Mouse (Mus musculus): ENCODE data around the gene Arsg.

The Arsg gene

DNA sequence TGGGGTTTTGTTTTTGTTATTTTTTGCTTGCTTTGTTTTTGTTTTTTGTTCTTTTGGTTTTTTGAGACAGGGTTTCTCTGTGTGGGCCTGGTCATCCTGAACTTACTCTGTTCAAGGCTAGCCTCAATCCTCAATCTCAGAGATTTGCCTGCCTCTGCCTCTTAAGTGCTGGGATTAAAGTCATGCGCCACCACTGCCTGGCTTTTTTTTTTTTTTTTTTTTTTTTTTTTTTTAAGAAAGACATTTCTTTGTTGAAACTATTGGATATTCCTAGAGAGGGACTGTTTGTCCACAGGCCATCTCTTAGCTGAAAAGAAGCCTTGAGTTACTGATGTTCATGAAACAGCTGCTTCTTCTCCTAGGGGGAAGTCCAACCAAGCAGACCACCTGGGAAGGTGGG lies 74.5 kb downstream of the Arsg start:
- no peak for DNase-seq

DNA sequence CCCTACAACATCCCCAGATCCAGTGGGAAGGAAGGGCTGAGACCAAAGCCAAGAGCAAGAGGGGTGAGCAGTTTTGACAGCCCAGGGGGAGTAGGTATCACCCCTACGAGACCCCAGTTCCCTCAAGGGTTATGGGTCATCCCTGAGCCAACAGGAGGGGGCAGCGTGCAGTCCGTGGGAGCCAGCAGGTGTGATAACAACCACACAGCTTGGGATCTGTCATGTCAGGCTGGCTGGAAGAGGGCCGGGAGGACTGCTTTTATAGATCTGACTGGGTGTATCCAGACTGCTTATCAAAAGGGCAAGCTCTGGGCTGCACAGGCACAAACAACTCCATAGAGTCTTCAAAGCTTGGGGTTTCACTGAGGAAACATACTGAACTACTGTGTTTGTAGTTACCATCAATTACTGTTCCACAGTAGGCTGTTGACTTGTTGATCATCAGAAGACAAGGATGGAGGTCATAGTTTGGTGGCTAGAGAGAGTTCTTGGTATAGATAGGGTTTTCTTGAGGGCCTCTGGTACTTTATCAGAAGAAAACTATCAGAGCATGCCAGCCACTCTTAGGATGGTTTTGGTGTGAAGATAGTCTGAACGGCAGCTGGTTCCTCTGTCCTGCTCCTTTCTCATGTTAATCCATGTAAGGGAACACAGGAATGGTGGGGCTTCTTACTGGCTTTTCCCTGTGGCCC lies 76.6 kb downstream of the Arsg start:
- DNase-seq, result no peak

DNA sequence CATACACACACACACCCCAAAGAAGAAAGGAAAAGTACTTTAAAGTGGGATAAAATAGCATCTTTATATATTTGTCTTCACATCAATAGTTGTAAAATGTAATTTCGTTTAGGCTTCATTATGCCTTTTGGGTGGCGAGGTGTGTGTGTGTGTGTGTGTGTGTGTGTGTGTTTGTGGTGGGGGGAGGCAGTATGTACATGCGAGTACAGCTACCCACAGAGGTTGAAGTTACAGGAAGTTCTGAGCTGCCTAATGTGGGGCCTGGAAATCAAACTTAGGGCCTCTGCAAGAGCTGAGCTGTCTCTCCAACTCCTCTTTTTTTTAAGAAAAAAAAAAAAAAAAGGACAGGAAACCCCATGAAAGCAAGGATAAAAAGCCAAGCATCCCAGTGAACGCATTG lies 80.7 kb downstream of the Arsg start:
- DNase-seq, result no peak

DNA sequence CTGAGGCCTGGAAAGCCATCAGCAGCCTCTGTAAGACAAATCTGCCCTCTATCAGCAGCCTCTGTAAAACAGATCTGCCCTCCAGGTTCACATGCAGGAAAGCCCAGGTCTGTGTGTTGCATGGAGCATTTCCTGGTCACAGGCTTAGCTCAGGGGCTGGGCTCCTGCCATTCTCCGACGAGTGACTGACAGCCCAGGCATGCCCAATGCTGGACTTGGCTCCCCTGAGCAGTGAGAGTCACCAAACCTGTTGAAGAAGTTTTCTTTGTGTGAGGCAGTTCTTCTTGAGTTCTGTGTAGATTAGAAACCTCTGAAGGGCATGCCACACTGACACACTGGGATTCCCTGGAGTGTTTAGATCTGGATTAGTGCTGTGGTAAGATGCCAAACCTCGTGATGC lies 81.3 kb downstream of the Arsg start:
- no peak for DNase-seq

DNA sequence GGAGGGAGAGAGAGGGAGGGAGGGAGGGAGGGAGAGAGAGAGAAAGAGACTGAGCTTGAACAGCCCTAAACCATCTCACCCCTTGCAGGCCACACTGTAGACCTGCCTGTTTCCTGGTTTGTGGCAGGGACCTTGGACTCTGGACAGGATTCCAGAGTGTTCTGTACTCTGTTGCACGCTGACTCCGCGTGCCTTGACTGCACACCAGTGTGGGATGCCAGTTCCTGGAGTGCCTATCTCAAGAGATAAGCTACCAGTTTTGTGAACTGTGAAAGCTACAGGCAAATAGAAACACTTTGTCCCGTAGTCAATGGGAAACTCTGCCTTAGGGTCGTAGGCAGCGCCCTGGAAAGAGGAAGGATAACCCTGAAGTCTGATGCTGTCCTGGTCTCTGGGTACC lies 83.0 kb downstream of the Arsg start:
- DNase-seq, result no peak

DNA sequence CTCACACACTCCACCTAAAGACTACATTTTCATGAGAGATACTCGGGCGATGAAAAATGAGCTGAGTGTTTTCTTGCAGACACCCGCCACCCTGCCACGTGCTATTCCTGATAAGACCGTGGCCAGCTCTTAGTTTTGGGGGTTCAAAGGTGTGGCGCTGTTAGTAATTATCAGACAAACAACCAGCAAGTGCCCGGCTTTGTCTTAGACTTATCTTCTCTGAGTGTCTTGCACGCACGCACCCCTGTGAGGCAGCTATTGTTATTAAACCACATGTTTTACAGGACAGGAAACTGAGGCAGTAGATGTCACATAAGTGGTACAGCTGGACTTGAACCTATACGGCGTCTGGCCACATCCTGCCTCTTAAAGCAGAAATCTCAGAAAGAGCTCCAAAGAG lies 84.2 kb downstream of the Arsg start:
- DNase-seq, result no peak

DNA sequence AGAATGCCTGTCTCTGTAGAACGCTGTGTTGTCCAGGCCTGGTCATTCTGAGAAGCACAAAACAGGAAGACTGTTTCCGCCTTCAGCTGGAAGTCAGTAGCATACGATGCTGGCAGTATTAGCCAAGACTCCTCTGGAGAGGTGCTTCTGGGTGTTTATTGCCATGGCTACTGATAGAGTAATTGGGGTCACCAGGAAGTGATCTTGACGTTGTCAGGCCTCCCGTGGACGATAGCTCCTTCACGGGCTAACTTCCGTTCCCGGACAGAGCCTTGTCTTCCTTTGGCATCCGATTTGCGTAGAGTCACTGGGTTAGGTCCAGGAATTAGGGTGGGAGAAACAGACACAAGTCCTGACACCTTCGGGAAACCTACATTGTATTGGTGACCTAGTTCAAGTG lies 86.1 kb downstream of the Arsg start:
- DNase-seq, result no peak

DNA sequence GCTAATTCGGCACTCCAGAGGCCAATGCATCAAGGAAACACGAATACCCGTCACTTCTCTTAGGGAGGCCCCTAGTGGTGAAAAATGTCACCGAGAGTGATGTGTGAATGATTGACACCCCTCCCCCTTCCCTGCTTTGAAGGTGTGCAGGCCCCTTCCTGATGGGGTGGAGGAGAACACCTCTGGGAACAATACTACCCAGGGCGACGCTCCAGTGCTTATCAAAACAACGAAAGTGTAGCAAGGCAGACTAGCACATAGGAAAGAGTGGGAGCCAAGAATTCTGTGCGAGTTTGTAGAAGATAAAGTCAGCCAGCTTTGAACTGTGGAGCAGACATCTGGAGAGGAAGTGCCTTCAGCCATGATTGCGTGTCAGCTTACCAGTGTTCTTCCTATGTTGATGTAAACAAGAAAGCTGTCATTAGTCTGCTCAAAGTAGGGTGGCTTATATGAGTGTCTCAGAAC lies 87.7 kb downstream of the Arsg start:
- DNase-seq, result peak; percentile 56

DNA sequence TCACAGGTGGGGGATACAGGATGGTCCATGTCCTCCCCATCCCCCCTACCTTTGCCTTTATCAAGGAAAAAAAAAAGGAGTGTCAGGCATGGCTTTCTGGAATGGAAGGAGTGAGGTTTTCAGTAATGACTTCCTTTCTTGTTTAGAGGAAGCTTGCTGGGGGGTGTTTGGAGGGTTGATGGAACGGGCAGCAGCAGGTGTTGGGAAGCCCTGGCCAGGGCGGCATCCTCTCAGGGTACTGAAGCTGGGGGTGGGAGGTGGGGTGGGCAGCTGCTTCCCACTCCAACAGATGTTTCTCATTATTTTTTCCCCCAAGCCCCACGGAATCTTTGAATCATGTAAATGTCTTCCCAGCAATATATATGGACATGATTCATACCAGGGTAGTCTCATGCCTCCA lies 88.3 kb downstream of the Arsg start:
- no peak for DNase-seq

DNA sequence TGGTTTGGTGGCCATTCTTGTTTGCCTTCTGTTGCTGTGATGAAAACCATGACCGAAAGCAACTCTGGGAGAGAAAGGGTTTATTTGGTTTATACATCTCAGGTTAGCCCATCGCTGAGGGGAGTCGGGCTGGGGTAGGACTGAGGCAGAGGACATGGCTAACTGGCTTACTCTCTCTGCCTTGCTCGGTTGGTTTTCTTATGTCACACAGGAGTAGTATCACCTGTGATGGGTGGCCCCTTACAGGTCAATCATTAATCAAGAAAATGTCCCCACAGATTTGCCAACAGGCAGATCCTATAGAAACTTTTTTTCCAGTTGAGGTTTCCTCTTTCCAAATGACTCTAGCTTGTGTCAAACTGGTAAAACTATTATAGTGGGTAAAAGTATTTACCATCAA lies 90.5 kb downstream of the Arsg start:
- DNase-seq, result no peak

DNA sequence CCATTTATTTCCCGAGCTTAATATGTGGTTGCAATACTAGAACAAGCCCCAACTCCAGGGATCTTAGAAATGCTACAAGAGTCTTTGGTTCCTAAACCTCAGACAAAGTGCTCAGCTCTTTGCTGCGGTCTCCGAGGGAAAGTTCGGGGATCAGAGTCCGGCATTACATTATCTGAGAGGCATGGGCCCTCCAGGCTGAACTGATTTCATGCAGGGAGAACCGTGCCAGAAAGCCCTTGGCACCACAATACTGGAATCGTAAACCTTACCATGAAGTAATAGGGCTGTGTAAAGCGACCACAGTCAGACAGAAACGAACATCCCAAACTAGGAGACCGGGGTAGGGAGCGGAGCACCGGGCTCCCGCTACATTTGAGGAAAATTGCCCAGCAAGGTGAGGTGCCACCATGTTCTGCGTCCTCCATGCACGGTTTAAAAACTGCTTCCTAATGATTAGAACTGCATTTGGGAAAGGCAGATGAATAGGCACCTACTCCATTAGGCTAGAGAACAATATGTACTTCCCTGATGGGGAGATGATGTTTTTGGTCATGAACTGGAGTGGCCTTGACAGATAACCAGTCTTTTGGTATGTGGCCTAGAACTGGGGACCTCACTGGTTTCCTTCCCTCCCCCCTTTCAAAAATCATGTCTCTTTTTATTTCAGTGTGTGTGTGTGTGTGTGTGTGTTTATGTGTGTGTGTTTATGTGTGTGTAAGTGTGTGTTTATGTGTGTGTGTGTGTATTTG lies 91.5 kb downstream of the Arsg start:
- no peak for DNase-seq

DNA sequence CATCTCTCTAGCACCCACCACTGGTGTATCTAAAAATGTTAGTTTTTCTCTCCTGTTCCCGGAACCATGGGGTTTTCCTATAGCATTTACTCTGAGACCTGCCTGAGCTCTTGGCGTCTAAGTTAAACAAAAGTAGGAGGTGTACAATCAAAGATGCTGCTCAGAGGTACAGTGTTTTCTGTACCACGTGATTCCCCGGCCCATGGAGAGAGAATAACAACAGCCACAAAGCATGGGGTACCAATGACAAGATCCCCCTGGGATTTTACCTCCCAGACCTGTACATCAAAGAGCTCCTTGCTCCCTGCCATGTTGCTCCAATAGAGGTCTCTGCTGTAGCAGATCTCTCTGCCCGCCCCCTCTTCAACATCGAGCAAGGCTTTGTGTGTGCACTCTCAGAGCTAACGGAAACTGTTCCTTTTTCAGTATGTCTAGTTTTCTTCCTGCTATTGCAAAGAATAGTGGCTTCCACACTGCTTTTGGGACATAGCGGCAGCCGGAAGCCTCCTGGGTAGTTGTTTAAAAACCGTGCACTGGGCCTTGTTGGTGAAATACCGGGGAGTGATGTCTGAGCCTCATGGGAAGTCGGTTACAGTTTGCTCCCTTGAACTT lies 95.9 kb downstream of the Arsg start:
- DNase-seq, result no peak

DNA sequence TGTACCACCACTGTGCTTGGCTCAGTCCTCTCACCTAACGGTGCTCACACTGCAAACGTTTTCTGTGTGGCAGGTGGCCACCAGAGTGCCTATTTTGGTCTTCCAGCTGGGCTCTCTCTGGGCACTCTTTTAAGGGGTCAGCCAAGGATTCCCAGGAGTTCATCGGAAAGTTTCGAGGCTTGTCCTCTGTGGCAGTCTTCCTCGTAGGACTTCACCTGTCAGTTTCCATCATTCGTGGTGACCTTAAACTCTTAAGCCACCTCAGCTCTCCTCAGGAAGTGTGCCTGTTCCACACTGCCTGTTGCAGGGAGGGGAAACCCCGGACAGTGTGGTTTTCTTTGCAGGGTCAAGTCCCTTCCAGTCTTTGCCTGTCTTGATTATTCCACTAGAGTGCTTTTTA lies 96.6 kb downstream of the Arsg start:
- no peak for DNase-seq

DNA sequence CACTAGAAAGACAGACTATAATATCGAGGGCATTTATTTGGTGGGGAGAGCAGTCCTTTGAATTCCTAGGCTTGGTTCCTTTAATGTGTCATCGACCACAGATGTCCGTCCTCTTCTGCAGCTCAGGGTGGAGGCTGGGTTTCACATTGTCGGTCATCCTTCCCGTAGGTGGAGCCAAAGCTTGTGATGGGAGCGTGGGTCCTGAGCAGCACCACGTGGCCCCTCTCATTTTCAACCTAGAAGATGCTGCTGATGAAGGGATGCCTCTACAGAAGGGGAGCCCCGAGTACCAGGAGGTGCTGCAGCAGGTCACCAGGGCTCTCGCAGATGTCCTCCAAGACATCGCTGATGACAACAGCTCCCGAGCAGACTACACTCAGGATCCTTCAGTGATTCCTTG lies 98.9 kb downstream of the Arsg start:
- DNase-seq, result no peak

DNA sequence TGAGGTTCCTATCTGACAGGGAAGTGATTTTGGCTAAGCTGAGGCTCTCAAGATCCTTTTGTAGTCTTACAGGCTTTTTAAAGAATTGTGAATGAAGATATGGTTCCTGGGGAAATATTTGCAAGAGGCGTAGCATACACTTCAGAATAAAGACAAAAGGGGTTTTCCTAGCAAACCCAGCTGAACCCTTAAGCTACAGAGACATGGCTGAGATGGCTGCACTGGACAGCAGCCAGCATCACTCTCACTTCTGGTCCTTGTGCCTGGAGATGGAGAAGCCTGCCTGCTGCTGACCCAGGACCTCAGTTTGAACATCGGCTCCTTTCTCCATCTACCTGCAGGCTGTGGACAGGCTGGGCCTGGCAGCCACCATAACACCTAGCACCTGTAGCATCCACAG lies 101.4 kb downstream of the Arsg start:
- DNase-seq, result no peak

DNA sequence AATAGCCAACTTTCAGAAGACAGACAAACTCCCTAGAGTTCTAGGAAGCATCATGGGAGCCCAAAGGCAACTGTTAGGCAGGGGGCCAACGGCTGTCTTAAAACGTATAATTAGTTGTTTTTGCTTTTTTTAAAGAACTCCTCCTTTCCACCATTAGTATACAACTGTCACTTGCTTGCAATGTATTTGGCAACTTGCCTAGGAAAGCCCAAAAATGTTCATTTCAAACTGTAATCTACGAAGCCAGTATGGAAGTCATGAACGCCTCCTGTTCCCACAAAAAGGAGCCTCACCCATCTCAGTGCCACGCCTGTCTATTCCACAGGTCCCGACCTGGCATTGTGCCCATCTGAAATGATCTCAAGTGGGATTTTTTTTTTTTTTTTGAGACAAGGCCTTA lies 102.7 kb downstream of the Arsg start:
- DNase-seq, result no peak

DNA sequence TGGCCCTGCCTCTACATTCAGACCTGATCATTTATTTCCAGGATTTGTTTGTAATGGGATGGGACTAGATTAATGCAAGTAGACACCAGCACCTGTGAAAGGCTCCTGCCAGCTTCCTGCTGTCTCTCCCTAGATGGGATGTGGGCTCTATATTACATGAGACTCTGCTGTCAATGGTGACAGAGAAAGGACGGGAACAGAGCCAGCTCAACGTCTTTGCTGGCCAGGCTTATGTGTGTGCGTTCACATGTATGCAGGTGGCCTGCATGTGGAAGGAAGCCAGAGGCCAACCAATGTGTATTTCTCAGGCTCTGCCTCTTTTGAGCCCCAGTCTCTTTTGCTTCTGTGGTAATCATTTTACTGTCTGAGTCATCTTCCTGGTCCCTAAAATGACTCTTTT lies 105.4 kb downstream of the Arsg start:
- no peak for DNase-seq

DNA sequence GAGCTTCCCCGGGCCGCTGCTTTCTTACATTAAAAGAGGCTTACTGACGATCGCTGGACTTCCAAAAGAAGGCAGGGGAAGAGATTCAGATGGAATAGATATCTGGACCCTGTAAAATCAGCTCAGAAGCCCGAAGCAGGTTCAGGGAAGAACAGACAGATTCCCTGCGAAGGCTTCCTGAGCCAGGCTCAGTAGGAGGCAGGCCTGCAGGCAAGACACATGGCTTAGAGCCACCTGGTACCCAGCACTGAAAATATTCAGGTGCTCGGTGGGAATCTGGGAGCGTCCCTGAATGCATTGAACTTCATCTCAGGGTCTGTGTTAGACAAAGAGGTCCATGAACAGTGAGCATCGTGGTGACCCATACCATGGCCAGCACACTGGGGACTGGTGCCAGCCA lies 106.8 kb downstream of the Arsg start:
- DNase-seq, result no peak

DNA sequence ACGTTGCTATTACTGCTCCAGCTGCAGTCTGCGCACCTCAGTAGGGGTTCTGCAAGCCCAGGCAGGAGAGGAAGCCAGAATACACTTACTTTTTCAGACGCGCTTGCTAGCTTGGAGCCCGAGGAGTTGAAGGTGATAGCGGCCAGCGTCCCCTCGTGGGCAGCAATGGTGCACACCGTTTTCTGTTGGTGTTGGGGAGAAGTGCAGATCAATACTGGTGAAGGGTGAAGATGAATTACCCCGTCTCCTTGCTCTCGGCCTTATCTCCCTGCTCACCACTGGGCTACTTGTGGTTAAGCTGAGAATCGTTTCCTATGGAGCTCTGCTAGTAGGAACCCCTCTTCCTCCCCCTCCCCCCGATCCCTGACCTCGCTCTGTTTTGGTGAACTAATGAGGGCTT lies 110.8 kb downstream of the Arsg start:
- no peak for DNase-seq

DNA sequence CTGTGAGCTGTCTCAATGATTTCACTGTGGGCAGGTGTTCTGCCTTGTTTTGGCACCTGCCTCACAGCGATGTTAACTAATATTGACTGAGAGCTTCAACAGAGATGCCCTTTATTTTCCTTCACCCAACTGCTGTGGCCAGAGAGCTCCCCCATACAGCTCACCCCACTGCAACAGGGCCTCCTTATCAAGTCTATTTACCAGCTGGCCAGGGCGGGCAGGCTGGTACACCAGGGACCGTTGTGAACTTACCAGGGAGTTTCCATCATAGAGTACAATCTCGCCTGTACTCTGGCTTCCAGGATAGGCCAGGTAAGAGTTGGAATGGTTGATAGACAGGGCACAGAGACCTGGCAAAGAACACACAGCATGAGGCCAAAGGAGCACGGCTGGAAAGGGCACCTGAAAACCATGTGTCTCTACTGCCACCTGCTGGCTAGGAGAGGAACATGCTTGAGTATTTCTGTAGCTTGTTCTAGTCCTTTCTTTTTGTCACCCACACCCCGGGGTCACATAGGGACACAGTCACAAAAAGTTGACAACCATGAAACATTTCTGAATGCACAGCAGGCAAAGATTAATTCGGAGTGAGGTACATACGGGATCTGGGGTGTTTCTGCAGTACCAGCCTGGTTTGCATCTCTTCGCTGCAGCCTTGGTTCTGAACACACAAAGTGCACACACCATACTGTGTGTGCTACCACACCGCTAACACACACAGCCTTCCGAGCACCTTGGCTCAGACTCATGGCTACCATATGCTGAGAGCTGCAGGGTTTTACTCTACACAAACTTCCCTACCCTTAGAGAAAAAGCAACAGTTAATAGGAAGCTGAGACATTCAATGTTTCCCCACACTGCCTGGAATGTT lies 111.9 kb downstream of the Arsg start:
- peak; percentile 82 for DNase-seq

DNA sequence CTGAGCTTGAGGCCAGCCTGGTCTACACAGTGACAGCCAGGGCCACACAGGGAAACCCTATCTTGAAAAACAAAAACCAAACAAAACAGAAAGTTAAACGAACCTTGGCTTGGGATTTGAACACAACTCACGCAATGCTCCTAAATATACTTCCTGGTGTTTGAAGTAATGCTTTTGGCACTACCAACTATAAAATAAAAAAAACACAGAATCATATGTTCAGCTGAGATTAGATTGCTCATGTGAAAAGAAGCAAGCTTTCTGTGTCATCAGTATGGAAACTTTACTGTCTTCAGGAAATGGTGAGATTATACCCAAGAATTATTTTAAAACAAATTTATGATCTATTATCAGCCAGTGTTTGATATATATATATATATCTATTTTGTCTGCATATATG lies 113.2 kb downstream of the Arsg start:
- no peak for DNase-seq

DNA sequence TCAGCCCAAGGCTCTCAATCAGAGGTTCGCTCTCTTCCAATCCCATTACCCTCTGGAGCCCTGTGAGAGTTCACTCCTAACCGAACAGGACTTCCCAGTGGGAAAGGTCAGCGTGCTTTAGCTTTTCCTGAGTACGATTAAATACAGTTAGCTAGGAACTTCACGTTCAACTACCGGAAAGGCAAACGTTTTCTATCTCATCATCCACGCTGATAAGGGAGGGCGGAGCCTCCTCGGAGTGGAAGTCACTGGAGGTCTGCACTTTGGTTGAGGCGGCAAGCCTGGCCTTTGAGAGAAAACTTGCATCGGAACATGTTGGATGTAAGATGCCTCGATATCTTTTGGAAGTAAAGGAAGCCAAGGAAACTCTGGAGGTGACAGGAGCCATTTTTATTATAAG lies 113.8 kb downstream of the Arsg start:
- DNase-seq, result no peak

DNA sequence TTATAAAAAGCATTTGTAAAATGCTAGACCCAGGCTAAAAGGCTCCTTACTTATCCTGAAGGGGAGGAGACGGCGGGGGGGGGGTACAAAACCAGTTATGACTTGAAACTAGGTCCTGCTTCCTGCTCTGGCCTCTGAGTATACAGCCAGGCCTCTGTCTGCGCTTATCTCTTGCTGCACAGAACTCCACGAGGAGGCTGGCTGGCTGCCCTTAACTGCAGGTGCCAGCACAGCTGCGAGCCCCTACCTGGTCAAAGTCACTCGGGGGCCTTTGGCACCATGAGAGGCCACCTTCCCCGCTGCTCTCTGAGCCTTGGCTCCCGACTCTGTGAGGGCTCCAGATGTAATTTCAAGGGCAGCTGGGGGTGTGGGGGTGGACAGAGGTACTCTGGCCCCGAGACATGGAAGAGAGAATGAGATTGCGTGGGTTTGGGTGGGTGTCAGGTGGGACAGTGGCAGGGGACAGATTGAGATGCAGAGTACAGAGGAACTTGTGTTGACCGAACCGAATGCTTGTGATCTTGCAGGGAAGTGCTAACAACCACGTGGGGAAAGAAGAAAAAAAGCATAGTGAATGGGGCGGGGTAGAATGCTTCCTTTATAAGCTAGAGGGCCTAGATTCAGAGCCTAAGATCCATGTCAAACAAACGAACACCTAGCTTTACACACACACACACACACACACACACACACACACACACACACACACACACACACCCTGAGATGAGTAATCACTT lies 114.6 kb downstream of the Arsg start:
- no peak for DNase-seq
